Mouse (Mus musculus) C2C12 (cell line): Measurements from ENCODE around the gene Lmna. TPM values are rescaled to one million over a fixed set of nuclear protein-coding genes. Genes with fewer than 3 reads are reported as not detected.

Experiments
- H3K27me3 ChIP-seq: one replicate; pipeline ENCODE4 v1.6.1; 2011; ENCODE audit not compliant: control insufficient read depth, insufficient read depth, insufficient read length
- H3K36me3 ChIP-seq: one replicate; pipeline ENCODE4 v1.6.1; 2011; ENCODE audit not compliant: control insufficient read depth, insufficient read depth
- H3K4me3 ChIP-seq: one replicate; pipeline ENCODE4 v1.5.1; 2011; ENCODE audit warnings: mild to moderate bottlenecking, control low read depth; ENCODE audit not compliant: poor library complexity, insufficient read depth, severe bottlenecking
- H3K79me2 ChIP-seq: one replicate; pipeline ENCODE4 v1.6.1; 2011; ENCODE audit not compliant: control insufficient read depth, insufficient read depth
- H3K79me3 ChIP-seq: one replicate; pipeline ENCODE4 v1.6.1; 2011; ENCODE audit warnings: low read depth, control low read depth
- H3ac ChIP-seq: one replicate; pipeline ENCODE3; 2011; ENCODE audit warnings: low read depth; ENCODE audit not compliant: control insufficient read depth, insufficient read length
- CEBPB ChIP-seq: IDR thresholded peaks from one replicate; pipeline ENCODE4 v1.6.1; 2011; ENCODE audit warnings: low read depth, mild to moderate bottlenecking, control low read depth, moderate library complexity
- CTCF ChIP-seq: IDR thresholded peaks from one replicate; pipeline ENCODE4 v1.5.1; 2011; ENCODE audit not compliant: control insufficient read depth, insufficient read depth, insufficient read length
- FOSL1 ChIP-seq: IDR thresholded peaks from one replicate; pipeline ENCODE4 v1.8.0; 2011; ENCODE audit warnings: mild to moderate bottlenecking, low read length; ENCODE audit not compliant: poor library complexity, insufficient read depth, severe bottlenecking
- MAX ChIP-seq: IDR thresholded peaks from one replicate; pipeline ENCODE4 v1.6.1; 2011; ENCODE audit warnings: mild to moderate bottlenecking, control low read depth
- MYOD1 ChIP-seq: IDR thresholded peaks from one replicate; pipeline ENCODE4 v1.6.1; 2011; ENCODE audit warnings: low read depth; ENCODE audit not compliant: control insufficient read depth, insufficient read length
- MYOG ChIP-seq: IDR thresholded peaks from one replicate; pipeline ENCODE4 v1.6.1; 2011; ENCODE audit not compliant: control insufficient read depth, insufficient read length; ENCODE audit errors: extremely low read depth
- USF1 ChIP-seq: IDR thresholded peaks from one replicate; pipeline ENCODE4 v1.6.1; 2011; ENCODE audit warnings: low read depth, mild to moderate bottlenecking, control low read depth, moderate library complexity
- polyA plus RNA-seq: library from polyadenylated mRNA; unstranded; fragments of >200 nt; fragmentation: generic; extraction: Trizol; gene quantifications from one replicate; pipeline ENCODE4 v1.2.1, GENCODE M21; 2012; ENCODE audit warnings: missing spikeins

The Lmna gene
- polyA plus RNA-seq, 1 experiment: 1,441 TPM

- no peak overlapping the region for H3K4me3 ChIP-seq
- no peak overlapping the region for H3ac ChIP-seq
- TF ChIP-seq CEBPB: peak; percentile 77
- no peak for TF ChIP-seq USF1
Observed at GRCm38 (mm10) chr3:88476403-88476802, 33.4 kb downstream of the Lmna start.

GRCm38 (mm10) chr3:88473571-88473970 is 36.2 kb downstream of the Lmna start:
- no peaks in the 10 kb centered on the region for H3K36me3 ChIP-seq
- H3K4me3 ChIP-seq: no peak overlapping the region
- no peak overlapping the region for H3ac ChIP-seq
- no peaks in the 10 kb centered on the region for H3K79me2 ChIP-seq
- TF ChIP-seq USF1: no peak
- no peak for TF ChIP-seq FOSL1
- no peak for TF ChIP-seq MAX
- no peak for TF ChIP-seq CEBPB
- TF ChIP-seq MYOG: no peak
- TF ChIP-seq MYOD1: no peak
- TF ChIP-seq CTCF: no peak
- H3K27me3 ChIP-seq: no peaks in the 10 kb centered on the region
- no peaks in the 10 kb centered on the region for H3K79me3 ChIP-seq

More at GRCm38 (mm10) chr3:88476403-88476802, 33.4 kb downstream of the Lmna start:
- H3K79me3 ChIP-seq: no peaks in the 10 kb centered on the region
- peaks cover 20% of the 10 kb centered on the region for H3K36me3 ChIP-seq
- H3K79me2 ChIP-seq: no peaks in the 10 kb centered on the region
- no peaks in the 10 kb centered on the region for H3K27me3 ChIP-seq

GRCm38 (mm10) chr3:88473020-88473419 is 36.7 kb downstream of the Lmna start:
- Histone ChIP-seq H3K79me2 (no peaks in the 10 kb centered on the region), H3ac (no peak overlapping the region), H3K4me3 (no peak overlapping the region), H3K36me3 (no peaks in the 10 kb centered on the region), H3K27me3 (no peaks in the 10 kb centered on the region), H3K79me3 (no peaks in the 10 kb centered on the region)
- peak; percentile 61 for TF ChIP-seq MYOD1
- TF ChIP-seq USF1: no peak
- TF ChIP-seq CTCF: no peak

GRCm38 (mm10) chr3:88470943-88471479 is 38.7 kb downstream of the Lmna start:
- Histone ChIP-seq H3K36me3 (no peaks in the 10 kb centered on the region), H3K27me3 (no peaks in the 10 kb centered on the region), H3ac (no peak overlapping the region), H3K4me3 (no peak overlapping the region), H3K79me2 (no peaks in the 10 kb centered on the region), H3K79me3 (no peaks in the 10 kb centered on the region)
- no peak for TF ChIP-seq MYOD1

GRCm38 (mm10) chr3:88469466-88469865 is 40.3 kb downstream of the Lmna start:
- Histone ChIP-seq H3K27me3 (no peaks in the 10 kb centered on the region), H3K79me2 (no peaks in the 10 kb centered on the region), H3ac (no peak overlapping the region), H3K79me3 (no peaks in the 10 kb centered on the region), H3K4me3 (no peak overlapping the region), H3K36me3 (no peaks in the 10 kb centered on the region)
- TF ChIP-seq CTCF (no peak), USF1 (no peak), MAX (no peak), MYOD1 (no peak), CEBPB (no peak), FOSL1 (no peak), MYOG (no peak)

- H3K4me3 ChIP-seq: no peak overlapping the region
- H3K36me3 ChIP-seq: no peaks in the 10 kb centered on the region
- no peaks in the 10 kb centered on the region for H3K79me2 ChIP-seq
- no peak overlapping the region for H3ac ChIP-seq
- H3K79me3 ChIP-seq: no peaks in the 10 kb centered on the region
- no peak for TF ChIP-seq MYOG
- peak; percentile 74 for TF ChIP-seq CTCF
- no peak for TF ChIP-seq MAX
- no peaks in the 10 kb centered on the region for H3K27me3 ChIP-seq
Observed at GRCm38 (mm10) chr3:88467116-88467824, 42.5 kb downstream of the Lmna start.
